Mouse (Mus musculus) hindbrain, embryonic 10.5 days (tissue): ENCODE measurements around the gene Ranbp10. TPM values are rescaled to one million over a fixed set of nuclear protein-coding genes. Genes with fewer than 3 reads are reported as not detected.
A peak's percentile ranks its signal among the peaks of the same experiment; 100 is the strongest.
"Not testable (repeated sequence)": the region's sequence is repeated elsewhere in the genome, so short reads cannot be mapped to it uniquely, and the experiment has no call there.

Source experiments
- DNase-seq: peaks from one replicate; pipeline ENCODE4 v3.0.0-alpha.2; 2017; ENCODE audit warnings: low spot score
- H3K27ac ChIP-seq: fragments of 300-500 bp; sonication (generic); 2 replicates; pipeline ENCODE4 v1.5.1; 2016; ENCODE audit warnings: mild to moderate bottlenecking, moderate library complexity
- H3K27me3 ChIP-seq: fragments of 300-500 bp; sonication (generic); 2 replicates; pipeline ENCODE4 v1.6.1; 2016; ENCODE audit warnings: mild to moderate bottlenecking; ENCODE audit not compliant: poor library complexity, insufficient read depth, severe bottlenecking
- H3K36me3 ChIP-seq: fragments of 300-500 bp; sonication (generic); 2 replicates; pipeline ENCODE4 v1.6.1; 2016; ENCODE audit warnings: mild to moderate bottlenecking, moderate library complexity
- H3K4me1 ChIP-seq: fragments of 300-500 bp; sonication (generic); replicated peaks from 2 replicates; pipeline ENCODE4 v1.6.1; 2016; ENCODE audit warnings: mild to moderate bottlenecking
- H3K4me3 ChIP-seq: fragments of 300-500 bp; sonication (generic); 2 replicates; pipeline ENCODE4 v1.5.1; 2016; ENCODE audit warnings: mild to moderate bottlenecking, moderate library complexity
- H3K9me3 ChIP-seq: fragments of 300-500 bp; sonication (generic); 2 replicates; pipeline ENCODE4 v1.6.1; 2016; ENCODE audit warnings: mild to moderate bottlenecking, moderate library complexity
- WGBS: fragments of 180-500 bp; shearing (Covaris S2); methylation state at CpG from one replicate; pipeline ENCODE4 v1.1.7; 2016; 5-methylcytosine and 5-hydroxymethylcytosine counted together
- polyA plus RNA-seq: library from polyadenylated mRNA; unstranded; fragments of >200 nt; fragmentation: Nextera tagmentation; extraction: Ambion mirVana; gene quantifications from 2 replicates; pipeline ENCODE4 v1.2.1, GENCODE M21; 2016

Ranbp10 gene
- polyA plus RNA-seq, 1 experiment from 2014 or later, result 10.4 TPM

GRCm38 (mm10) chr8:105853178-105853577 lies 26.0 kb upstream of the Ranbp10 start, which contains the start of gene Cenpt:
Cenpt (minus strand) TSS chr8:105853278.
- DNase-seq, result no peak
- H3K4me3 ChIP-seq, result peak within 1 kb of the TSS; percentile 84; the same call in 1 of the 2 replicates
- H3K9me3 ChIP-seq, result no peaks in the 10 kb centered on the region
- H3K27ac ChIP-seq, result no peak within 1 kb of the TSS
- peaks cover 29% of the 10 kb centered on the region for H3K36me3 ChIP-seq
- H3K27me3 ChIP-seq, result no peaks in the 10 kb centered on the region
- 92% methylated on average over 3 of the region's 3 CpGs for WGBS
- peaks cover 46% of the 10 kb centered on the region for H3K4me1 ChIP-seq

GRCm38 (mm10) chr8:105852146-105852729 lies 25.1 kb upstream of the Ranbp10 start:
- DNase-seq, result peak; percentile 15
- Histone ChIP-seq H3K27ac (peak overlapping the region; percentile 89; the same call in 1 of the 2 replicates), H3K36me3 (peaks cover 30% of the 10 kb centered on the region), H3K9me3 (no peaks in the 10 kb centered on the region), H3K4me1 (peaks cover 37% of the 10 kb centered on the region), H3K4me3 (peak overlapping the region; percentile 84), H3K27me3 (no peaks in the 10 kb centered on the region)
- WGBS, result 81% methylated on average over 12 of the region's 12 CpGs

- H3K9me3 ChIP-seq, result no peaks in the 10 kb centered on the region
- H3K4me1 ChIP-seq, result peaks cover 31% of the 10 kb centered on the region
- H3K27ac ChIP-seq, result peak overlapping the region; percentile 89
- H3K4me3 ChIP-seq, result peak overlapping the region; percentile 84
- DNase-seq, result peak; percentile 93
- under 1% methylated on average over 34 of the region's 34 CpGs for WGBS
- no peaks in the 10 kb centered on the region for H3K27me3 ChIP-seq
- H3K36me3 ChIP-seq, result peaks cover 33% of the 10 kb centered on the region
Measured at GRCm38 (mm10) chr8:105851651-105852143, 24.5 kb upstream of the Ranbp10 start.

- Histone ChIP-seq H3K27me3 (no peaks in the 10 kb centered on the region), H3K9me3 (no peaks in the 10 kb centered on the region), H3K36me3 (peaks cover 44% of the 10 kb centered on the region), H3K4me3 (peak overlapping the region; percentile 84), H3K27ac (no peak overlapping the region; the same call in 1 of the 2 replicates), H3K4me1 (peaks cover 20% of the 10 kb centered on the region)
- no peak for DNase-seq
- 79% methylated on average over 7 of the region's 7 CpGs for WGBS
Measured at GRCm38 (mm10) chr8:105850611-105851010, 23.5 kb upstream of the Ranbp10 start.

- no peak for DNase-seq
- H3K27ac ChIP-seq, result no peak overlapping the region
- H3K36me3 ChIP-seq, result peaks cover 50% of the 10 kb centered on the region
- H3K9me3 ChIP-seq, result no peaks in the 10 kb centered on the region
- H3K4me3 ChIP-seq, result 0 out of 2 replicates have a peak overlapping the region, but pooled peaks have one; percentile 84
- 83% methylated on average over 4 of the region's 4 CpGs for WGBS
- no peaks in the 10 kb centered on the region for H3K27me3 ChIP-seq
- H3K4me1 ChIP-seq, result peaks cover 17% of the 10 kb centered on the region
Measured at GRCm38 (mm10) chr8:105850014-105850413, 22.9 kb upstream of the Ranbp10 start.

GRCm38 (mm10) chr8:105846678-105847077 lies 19.5 kb upstream of the Ranbp10 start:
- Histone ChIP-seq H3K4me1 (peaks cover 11% of the 10 kb centered on the region), H3K27me3 (no peaks in the 10 kb centered on the region), H3K27ac (no peak overlapping the region), H3K4me3 (no peak overlapping the region), H3K9me3 (no peaks in the 10 kb centered on the region), H3K36me3 (peaks cover 83% of the 10 kb centered on the region)
- DNase-seq, result no peak
- WGBS, result 91% methylated on average over 11 of the region's 11 CpGs

GRCm38 (mm10) chr8:105839209-105839608 lies 12.1 kb upstream of the Ranbp10 start:
- peaks cover 32% of the 10 kb centered on the region for H3K36me3 ChIP-seq
- no peak for DNase-seq
- 91% methylated on average over 5 of the region's 5 CpGs for WGBS

GRCm38 (mm10) chr8:105836991-105837390 lies 9.8 kb upstream of the Ranbp10 start:
- no peaks in the 10 kb centered on the region for H3K9me3 ChIP-seq
- DNase-seq, result no peak
- WGBS, result 83% methylated on average over 6 of the region's 6 CpGs
- peaks cover 8% of the 10 kb centered on the region; the same call in 1 of the 2 replicates for H3K4me1 ChIP-seq
- no peak overlapping the region for H3K4me3 ChIP-seq
- peaks cover 10% of the 10 kb centered on the region for H3K36me3 ChIP-seq
- no peaks in the 10 kb centered on the region for H3K27me3 ChIP-seq
- no peak overlapping the region for H3K27ac ChIP-seq

More at GRCm38 (mm10) chr8:105839209-105839608, 12.1 kb upstream of the Ranbp10 start:
- Histone ChIP-seq H3K4me1 (peaks cover 8% of the 10 kb centered on the region; the same call in 1 of the 2 replicates), H3K27ac (no peak overlapping the region), H3K9me3 (no peaks in the 10 kb centered on the region), H3K27me3 (no peaks in the 10 kb centered on the region), H3K4me3 (no peak overlapping the region)

- H3K36me3 ChIP-seq, result no peaks in the 10 kb centered on the region
- no peaks in the 10 kb centered on the region for H3K27me3 ChIP-seq
- WGBS, result 29% methylated on average over 11 of the region's 11 CpGs
- H3K27ac ChIP-seq, result no peak overlapping the region
- peak; percentile 55 for DNase-seq
- H3K9me3 ChIP-seq, result no peaks in the 10 kb centered on the region
- H3K4me3 ChIP-seq, result no peak overlapping the region
- H3K4me1 ChIP-seq, result peaks cover 8% of the 10 kb centered on the region; the same call in 1 of the 2 replicates
Measured at GRCm38 (mm10) chr8:105835318-105835717, 8.2 kb upstream of the Ranbp10 start.

- not testable (repeated sequence) for H3K36me3 ChIP-seq, H3K27ac ChIP-seq, H3K4me3 ChIP-seq, H3K9me3 ChIP-seq, DNase-seq, H3K4me1 ChIP-seq, H3K27me3 ChIP-seq
- WGBS, result 81% methylated on average over 2 of the region's 2 CpGs
Measured at GRCm38 (mm10) chr8:105833740-105834139, 6.6 kb upstream of the Ranbp10 start.

GRCm38 (mm10) chr8:105826379-105826778 lies 771 bp downstream of the Ranbp10 start:
- Histone ChIP-seq H3K4me1 (peaks cover 19% of the 10 kb centered on the region), H3K9me3 (no peaks in the 10 kb centered on the region), H3K36me3 (peaks cover 46% of the 10 kb centered on the region), H3K27ac (peak overlapping the region; percentile 91), H3K27me3 (no peaks in the 10 kb centered on the region), H3K4me3 (peak overlapping the region; percentile 80)
- no peak for DNase-seq
- 15% methylated on average over 4 of the region's 4 CpGs for WGBS

- H3K27me3 ChIP-seq, result no peaks in the 10 kb centered on the region
- peaks cover 19% of the 10 kb centered on the region for H3K4me1 ChIP-seq
- no peaks in the 10 kb centered on the region for H3K9me3 ChIP-seq
- H3K27ac ChIP-seq, result no peak overlapping the region
- H3K4me3 ChIP-seq, result peak overlapping the region; percentile 80
- peaks cover 54% of the 10 kb centered on the region for H3K36me3 ChIP-seq
- WGBS, result 86% methylated on average over 4 of the region's 4 CpGs
- DNase-seq, result no peak
Measured at GRCm38 (mm10) chr8:105825506-105825905, 1.6 kb downstream of the Ranbp10 start.

GRCm38 (mm10) chr8:105820925-105821324 lies 6.2 kb downstream of the Ranbp10 start:
- no peak overlapping the region for H3K27ac ChIP-seq
- peaks cover 7% of the 10 kb centered on the region for H3K4me1 ChIP-seq
- DNase-seq, result no peak
- H3K4me3 ChIP-seq, result no peak overlapping the region
- H3K9me3 ChIP-seq, result no peaks in the 10 kb centered on the region
- no peaks in the 10 kb centered on the region for H3K27me3 ChIP-seq
- 95% methylated on average over 1 of the region's 1 CpGs for WGBS
- peaks cover 89% of the 10 kb centered on the region for H3K36me3 ChIP-seq
